Mouse (Mus musculus): Measurements from ENCODE around the gene Rbm26.

- TF ChIP-seq POLR2A (IDR thresholded peaks at IDR 0.05; ENCODE audit: borderline replicate concordance, extremely low read depth, low read depth, low read length), result no peak
- TF ChIP-seq CTCF (IDR thresholded peaks at IDR 0.05; ENCODE audit: insufficient read depth, low read length), result no peak
Observed at GRCm38 (mm10) chr14:105182786-105183185, 5.7 kb upstream of the Rbm26 start.

Data from lung, adult 2 months (tissue).